Mouse (Mus musculus) hindlimb bud, embryonic 11.5 days (tissue): ENCODE results near the gene Spaar.

Experiments used
- DNase-seq: peaks from one replicate; pipeline ENCODE4 v3.0.0-alpha.2; 2012; ENCODE audit warnings: low read depth, low spot score; ENCODE audit errors: extremely low spot score

Gene Spaar

DNA sequence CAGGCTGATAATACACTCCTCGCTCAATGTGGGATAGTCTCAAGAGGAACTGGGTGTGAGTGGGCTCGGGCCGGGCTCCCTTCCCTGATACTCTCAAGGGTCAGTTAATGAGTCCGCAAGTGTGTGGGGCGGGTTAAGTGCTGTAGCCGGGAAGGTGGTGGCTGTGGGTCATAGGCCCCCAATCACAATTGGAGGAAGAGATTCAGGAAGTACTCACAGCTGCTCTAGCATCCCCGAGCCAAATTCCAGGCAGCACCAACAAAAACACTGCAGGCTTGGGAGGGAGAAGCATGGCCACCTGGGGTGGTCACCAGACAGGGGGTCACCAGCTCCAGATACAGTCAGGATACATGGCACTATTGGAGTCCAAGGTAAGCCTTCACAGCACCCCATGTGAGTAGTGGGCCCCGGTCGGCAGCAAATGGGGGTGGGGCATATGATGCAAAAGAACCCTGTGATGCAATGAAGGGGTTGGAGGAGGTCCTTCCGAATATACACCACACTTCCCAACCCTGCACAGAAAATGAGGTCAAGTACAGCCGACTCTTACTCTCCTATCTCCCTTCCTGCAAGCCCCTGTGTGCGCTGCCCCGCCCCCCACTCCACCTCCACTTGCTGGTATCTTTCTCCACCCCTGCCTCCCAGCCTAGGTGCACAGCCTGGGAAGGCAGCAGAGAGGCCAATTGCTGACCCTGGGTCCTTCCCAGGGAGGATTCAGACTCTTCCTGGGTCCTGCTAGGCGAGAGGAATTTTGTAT lies at the start of gene Spaar:
Gene Spaar (plus strand): TSS at position 241 of the 757 bp plus-strand sequence.
- DNase-seq: no peak

- DNase-seq: no peak
These were observed 39.8 kb upstream of the Spaar start for GRCm38 (mm10) chr4:43690021-43690420.

GRCm38 (mm10) chr4:43691026-43691425 lies 38.8 kb upstream of the Spaar start:
- no peak for DNase-seq

DNA sequence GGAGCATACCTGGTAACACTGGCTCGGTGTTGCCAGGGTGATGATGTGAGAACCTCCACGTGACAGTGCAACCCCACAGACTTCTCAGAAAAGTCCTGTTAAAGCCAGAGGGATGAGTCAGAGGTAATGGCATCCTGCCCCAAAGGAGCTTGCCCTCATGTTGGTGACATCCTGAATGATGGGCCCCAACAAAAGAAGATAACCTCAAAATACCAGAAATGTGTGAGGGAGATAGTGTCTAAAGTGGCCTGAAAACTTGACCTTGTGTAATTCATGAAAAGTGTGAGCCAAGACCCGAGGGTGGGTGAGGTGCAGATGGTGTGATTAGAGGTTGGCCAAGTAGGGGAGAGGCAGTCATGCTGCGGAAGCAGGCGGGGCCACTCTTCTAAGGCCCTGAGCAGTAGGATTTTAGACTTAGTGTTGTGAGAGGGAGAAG lies 36.0 kb upstream of the Spaar start:
- DNase-seq: no peak

GRCm38 (mm10) chr4:43694439-43695248 lies 35.2 kb upstream of the Spaar start:
- DNase-seq: no peak

GRCm38 (mm10) chr4:43695249-43695671 lies 34.6 kb upstream of the Spaar start:
- DNase-seq: no peak

GRCm38 (mm10) chr4:43696561-43696960 lies 33.3 kb upstream of the Spaar start:
- no peak for DNase-seq

- DNase-seq: no peak
These were observed 29.1 kb upstream of the Spaar start, which contains the start of gene Olfr70 for GRCm38 (mm10) chr4:43700707-43701106. TSS of gene Olfr70 (minus strand) at chr4:43700807.

GRCm38 (mm10) chr4:43703439-43703838 lies 26.4 kb upstream of the Spaar start:
- no peak for DNase-seq

- no peak for DNase-seq
These were observed 26.0 kb upstream of the Spaar start for GRCm38 (mm10) chr4:43703851-43704250.

GRCm38 (mm10) chr4:43705991-43706390 lies 23.8 kb upstream of the Spaar start:
- no peak for DNase-seq

DNA sequence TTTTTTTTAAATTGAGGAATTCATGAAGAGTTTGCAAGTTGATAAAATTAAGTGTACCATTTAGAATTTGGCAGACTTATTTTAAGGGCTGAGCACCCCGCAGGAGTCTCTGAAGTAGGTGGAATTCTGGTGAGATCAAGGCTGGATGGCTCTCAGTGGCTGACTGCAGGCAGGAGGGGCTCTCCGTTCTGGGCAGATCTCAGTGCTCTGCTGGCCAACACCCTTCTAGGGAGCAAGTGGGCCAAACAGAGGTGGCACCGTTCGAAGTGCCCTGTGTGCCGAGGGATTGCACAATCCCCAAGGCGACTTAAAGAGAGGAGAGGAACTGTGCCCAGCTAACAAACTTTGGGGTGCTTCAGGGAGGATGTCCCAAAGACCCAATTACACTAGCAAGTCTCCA lies 20.0 kb upstream of the Spaar start, which contains the start of gene Olfr71:
Gene Olfr71 (minus strand): TSS at position 387 of the 400 bp plus-strand sequence.
- no peak for DNase-seq

DNA sequence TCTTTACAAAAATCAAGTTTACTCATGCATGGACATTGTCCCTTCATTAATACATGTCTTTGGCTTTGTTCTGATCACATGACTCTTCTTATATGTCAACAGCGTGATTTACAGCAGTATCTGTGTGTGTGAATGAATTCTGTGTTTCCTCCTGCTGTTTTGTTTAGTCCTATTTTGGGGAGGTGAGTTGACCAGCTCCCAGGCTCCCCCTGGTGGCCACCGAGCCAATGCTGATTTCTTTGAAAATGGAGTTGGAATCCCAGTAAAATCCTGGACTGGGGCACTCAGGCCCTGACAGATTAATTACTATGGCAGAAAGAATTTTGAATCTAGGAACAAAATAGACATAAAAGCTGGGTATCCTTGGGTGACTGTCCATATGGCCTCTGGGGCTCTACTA lies 18.0 kb upstream of the Spaar start:
- peak; percentile 57 for DNase-seq

- no peak for DNase-seq
These were observed 16.1 kb upstream of the Spaar start for GRCm38 (mm10) chr4:43713652-43714219.

- DNase-seq: no peak
These were observed 9.2 kb upstream of the Spaar start for GRCm38 (mm10) chr4:43720491-43721228.

GRCm38 (mm10) chr4:43722191-43722590 lies 7.6 kb upstream of the Spaar start:
- DNase-seq: no peak

- DNase-seq: peak; percentile 49
These were observed 5.1 kb upstream of the Spaar start for GRCm38 (mm10) chr4:43724764-43725163.

GRCm38 (mm10) chr4:43726228-43726993 lies 3.4 kb upstream of the Spaar start:
- DNase-seq: no peak

DNA sequence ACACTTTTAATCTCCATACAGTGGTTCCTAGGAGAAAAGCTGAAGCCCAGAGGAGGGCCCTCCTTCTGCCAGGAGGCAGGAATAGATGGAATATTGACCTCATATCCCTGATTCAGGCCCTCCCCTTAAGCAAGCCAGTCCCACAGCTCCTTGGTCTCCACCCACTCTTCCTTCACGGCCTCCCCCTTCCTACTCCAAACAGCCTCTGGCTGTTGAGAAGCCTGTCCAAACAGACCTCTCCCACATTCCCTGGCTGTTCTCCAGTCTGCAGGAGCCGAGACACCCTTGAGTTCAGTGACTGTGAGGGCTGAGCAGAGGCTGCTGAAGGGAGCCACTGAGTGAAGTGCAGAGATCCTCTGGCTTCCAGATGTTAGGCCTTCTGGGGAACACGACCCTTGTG lies 2.8 kb upstream of the Spaar start, which contains the start of gene Hrct1:
Gene Hrct1 (plus strand): TSS at position 194 of the 400 bp plus-strand sequence.
- no peak for DNase-seq
